Mouse (Mus musculus) forebrain, embryonic 14.5 days (tissue): ENCODE data around the gene Mmp17. TPM values are rescaled to one million over a fixed set of nuclear protein-coding genes. Genes with fewer than 3 reads are reported as not detected.

Experiments used
- ATAC-seq: fragments of 200-750 bp; cut with Nextera tagmentation; 2 replicates; pipeline ENCODE4 v1.8.0; 2017; ENCODE audit warnings: mild to moderate bottlenecking, moderate library complexity
- DNase-seq: peaks from one replicate; pipeline ENCODE4 v3.0.0-alpha.2; 2015; ENCODE audit warnings: low spot score
- H3K27ac ChIP-seq: fragments of 300-500 bp; sonication (generic); 2 replicates; pipeline ENCODE4 v1.5.1; 2014; ENCODE audit warnings: low read depth, mild to moderate bottlenecking, control low read depth, low read length, moderate library complexity
- H3K27me3 ChIP-seq: fragments of 300-500 bp; sonication (generic); replicated peaks from 2 replicates; pipeline ENCODE4 v1.6.1; 2014; ENCODE audit warnings: low read length, control low read depth, mixed read lengths; ENCODE audit not compliant: control insufficient read depth, insufficient read depth
- H3K36me3 ChIP-seq: fragments of 300-500 bp; sonication (generic); 2 replicates; pipeline ENCODE4 v1.6.1; 2014; ENCODE audit warnings: low read length, control low read depth; ENCODE audit not compliant: control insufficient read depth, insufficient read depth
- H3K4me1 ChIP-seq: fragments of 300-500 bp; sonication (generic); 2 replicates; pipeline ENCODE4 v1.6.1; 2014; ENCODE audit warnings: antibody characterized with exemption, low read length, control low read depth; ENCODE audit not compliant: control insufficient read depth, insufficient read depth
- H3K4me2 ChIP-seq: fragments of 300-500 bp; sonication (generic); 2 replicates; pipeline ENCODE4 v1.6.1; 2014; ENCODE audit warnings: mild to moderate bottlenecking, control low read depth, low read length
- H3K4me3 ChIP-seq: fragments of 300-500 bp; sonication (generic); 2 replicates; pipeline ENCODE4 v1.5.1; 2014; ENCODE audit warnings: low read depth, low read length, control low read depth
- H3K9ac ChIP-seq: fragments of 300-500 bp; sonication (generic); 2 replicates; pipeline ENCODE4 v1.6.1; 2014; ENCODE audit warnings: mild to moderate bottlenecking, low read length, control low read depth, moderate library complexity
- H3K9me3 ChIP-seq: fragments of 300-500 bp; sonication (generic); replicated peaks from 2 replicates; pipeline ENCODE4 v1.6.1; 2016; ENCODE audit warnings: low read length, control low read depth, mixed read lengths; ENCODE audit not compliant: control insufficient read depth
- WGBS: fragments of 180-500 bp; shearing (Covaris S2); extraction: QIAGEN DNeasy Blood & Tissue Kit; methylation state at CpG from one replicate; pipeline ENCODE4 v1.1.7; 2014; 5-methylcytosine and 5-hydroxymethylcytosine counted together
- polyA plus RNA-seq: library from polyadenylated mRNA; unstranded; fragments of >200 nt; fragmentation: Nextera tagmentation; extraction: Ambion mirVana; gene quantifications from 2 replicates; pipeline ENCODE4 v1.2.1, GENCODE M21; 2014

Gene Mmp17
- polyA plus RNA-seq, 1 experiment from 2014 or later, result 7.9 TPM

GRCm38 (mm10) chr5:129657931-129658330 lies 74.0 kb downstream of the Mmp17 start:
- H3K4me3 ChIP-seq, result no peak overlapping the region
- no peak overlapping the region for H3K4me2 ChIP-seq
- no peaks in the 10 kb centered on the region for H3K27me3 ChIP-seq
- H3K4me1 ChIP-seq, result no peaks in the 10 kb centered on the region
- ATAC-seq (no peak), DNase-seq (no peak)
- H3K9me3 ChIP-seq, result no peaks in the 10 kb centered on the region
- H3K36me3 ChIP-seq, result peaks cover 44% of the 10 kb centered on the region
- no peak overlapping the region for H3K9ac ChIP-seq
- H3K27ac ChIP-seq, result no peak overlapping the region
- 94% methylated on average over 15 of the region's 15 CpGs for WGBS

Other genes starting within 250 kb of the Mmp17 start
- 37.7 and 47.9 TPM in 2 replicates for gene Sfswap, start 82.9 kb upstream of the Mmp17 start, polyA plus RNA-seq
- gene Zfp11, start 85.9 kb downstream of the Mmp17 start, polyA plus RNA-seq, result 5.3 and 7.8 TPM in 2 replicates
- gene Sept14, start 124.3 kb downstream of the Mmp17 start, polyA plus RNA-seq, result not detected in 2 replicates
- gene Mrps17, start 131.3 kb downstream of the Mmp17 start, polyA plus RNA-seq, result 231 and 240 TPM in 2 replicates
- gene Nipsnap2, start 140.9 kb downstream of the Mmp17 start, polyA plus RNA-seq, result 78.9 and 79.4 TPM in 2 replicates
- gene Psph, start 203.3 kb downstream of the Mmp17 start, polyA plus RNA-seq, result 47.2 and 61.2 TPM in 2 replicates